Mouse (Mus musculus) embryonic facial prominence, embryonic 11.5 days (tissue): ENCODE measurements at regions not wholly inside any gene's neighbourhood (a gene's known extent, or its start where the extent isn't known, plus 50 kb on each side); places are given as distances from the start of the nearest gene placed in this dataset.

ENCODE experiments used
- ATAC-seq: fragments of 200-750 bp; cut with Nextera tagmentation; replicated peaks from 2 replicates; pipeline ENCODE4 v1.8.0; 2017; ENCODE audit warnings: low read depth; ENCODE audit not compliant: insufficient number of reproducible peaks, low FRiP score, low TSS enrichment
- DNase-seq: peaks from one replicate; pipeline ENCODE4 v3.0.0-alpha.2; 2015; ENCODE audit warnings: low spot score
- H3K27ac ChIP-seq: fragments of 300-500 bp; sonication (generic); replicated peaks from 2 replicates; pipeline ENCODE4 v1.5.1; 2014; ENCODE audit warnings: mild to moderate bottlenecking, low read depth, low read length, control low read depth
- H3K27me3 ChIP-seq: fragments of 300-500 bp; sonication (generic); 2 replicates; pipeline ENCODE4 v1.6.1; 2014; ENCODE audit warnings: mild to moderate bottlenecking, low read length, moderate library complexity, mixed read lengths; ENCODE audit not compliant: control insufficient read depth, insufficient read depth
- H3K36me3 ChIP-seq: fragments of 300-500 bp; sonication (generic); replicated peaks from 2 replicates; pipeline ENCODE4 v1.6.1; 2014; ENCODE audit warnings: low read depth, mild to moderate bottlenecking, low read length, moderate library complexity, mixed read lengths; ENCODE audit not compliant: control insufficient read depth, insufficient read depth
- H3K4me1 ChIP-seq: fragments of 300-500 bp; sonication (generic); 2 replicates; pipeline ENCODE4 v1.6.1; 2014; ENCODE audit warnings: low read length, mixed read lengths; ENCODE audit not compliant: control insufficient read depth, insufficient read depth
- H3K4me2 ChIP-seq: fragments of 300-500 bp; sonication (generic); 2 replicates; pipeline ENCODE4 v1.6.1; 2014; ENCODE audit warnings: low read depth, mild to moderate bottlenecking, control low read depth, low read length, moderate library complexity
- H3K4me3 ChIP-seq: fragments of 300-500 bp; sonication (generic); 2 replicates; pipeline ENCODE4 v1.5.1; 2014; ENCODE audit warnings: low read depth, low read length, control low read depth
- H3K9ac ChIP-seq: fragments of 300-500 bp; sonication (generic); replicated peaks from 2 replicates; pipeline ENCODE4 v1.6.1; 2014; ENCODE audit warnings: mild to moderate bottlenecking, control low read depth, low read length
- H3K9me3 ChIP-seq: fragments of 300-500 bp; sonication (generic); replicated peaks from 2 replicates; pipeline ENCODE4 v1.6.1; 2016; ENCODE audit warnings: mild to moderate bottlenecking, low read length, inconsistent platforms, mixed read lengths; ENCODE audit not compliant: control insufficient read depth
- WGBS: fragments of 180-500 bp; shearing (Covaris S2); extraction: QIAGEN DNeasy Blood & Tissue Kit; methylation state at CpG from one replicate; pipeline ENCODE4 v1.1.7; 2014; 5-methylcytosine and 5-hydroxymethylcytosine counted together

DNA sequence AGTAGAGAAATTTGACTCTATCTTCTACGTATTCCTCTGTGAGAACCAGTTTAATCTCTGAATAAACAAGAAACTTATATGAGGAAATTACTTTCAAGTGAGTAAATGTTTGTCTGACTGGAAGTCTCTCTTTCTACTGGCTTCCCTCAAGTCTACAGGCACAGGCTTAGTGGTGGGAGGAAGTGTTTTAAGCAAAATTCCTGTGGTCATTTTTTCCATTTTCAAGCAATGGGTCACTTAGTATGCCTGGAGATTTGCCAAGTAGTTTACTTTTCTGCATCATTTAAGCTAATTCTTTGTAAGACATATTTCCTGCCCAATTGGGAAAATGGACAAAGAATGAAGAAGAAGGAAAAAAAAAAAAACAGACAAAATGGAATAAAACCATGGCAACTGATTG lies 632.9 kb downstream of the Slc22a22 start:
- Histone ChIP-seq H3K9me3 (no peaks in the 10 kb centered on the region), H3K4me2 (no peak overlapping the region), H3K4me3 (no peak overlapping the region), H3K4me1 (no peaks in the 10 kb centered on the region), H3K27ac (no peak overlapping the region), H3K36me3 (no peaks in the 10 kb centered on the region), H3K27me3 (no peaks in the 10 kb centered on the region), H3K9ac (no peak overlapping the region)
- DNase-seq (no peak), ATAC-seq (no peak)
- 48% methylated on average over 1 of the region's 1 CpGs for WGBS

GRCm38 (mm10) chr15:56841516-56841915 lies 635.9 kb downstream of the Slc22a22 start:
- Histone ChIP-seq H3K9ac (no peak overlapping the region), H3K27ac (no peak overlapping the region), H3K27me3 (no peaks in the 10 kb centered on the region), H3K4me1 (no peaks in the 10 kb centered on the region), H3K4me3 (no peak overlapping the region), H3K36me3 (no peaks in the 10 kb centered on the region), H3K9me3 (no peaks in the 10 kb centered on the region), H3K4me2 (no peak overlapping the region)
- DNase-seq (no peak), ATAC-seq (no peak)
- WGBS = 90% methylated on average over 3 of the region's 3 CpGs

DNA sequence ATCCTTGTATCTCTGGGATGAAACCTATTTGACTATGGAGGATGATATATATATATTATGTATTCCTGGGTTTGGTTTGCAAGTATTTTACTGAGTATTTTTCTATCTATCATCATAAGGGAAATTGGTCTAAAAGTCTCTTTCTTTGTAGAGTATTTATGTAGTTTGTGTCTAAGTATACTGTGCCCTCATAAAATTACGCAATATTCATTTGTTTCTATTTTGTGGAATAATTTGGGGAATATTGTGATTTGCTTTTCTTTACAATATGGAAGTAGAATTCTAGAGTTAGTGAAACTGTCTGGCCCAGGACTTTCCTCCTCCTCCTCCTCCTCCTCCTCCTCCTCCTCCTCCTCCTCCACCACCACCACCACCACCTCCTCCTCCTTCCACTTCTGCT lies 640.1 kb downstream of the Slc22a22 start:
- H3K4me1 ChIP-seq = no peaks in the 10 kb centered on the region
- ATAC-seq (no peak), DNase-seq (no peak)
- no peaks in the 10 kb centered on the region for H3K9me3 ChIP-seq
- WGBS = 97% methylated on average over 1 of the region's 1 CpGs
- no peak overlapping the region for H3K9ac ChIP-seq
- no peak overlapping the region for H3K4me3 ChIP-seq
- H3K36me3 ChIP-seq = no peaks in the 10 kb centered on the region
- no peak overlapping the region for H3K27ac ChIP-seq
- no peak overlapping the region for H3K4me2 ChIP-seq
- no peaks in the 10 kb centered on the region for H3K27me3 ChIP-seq

DNA sequence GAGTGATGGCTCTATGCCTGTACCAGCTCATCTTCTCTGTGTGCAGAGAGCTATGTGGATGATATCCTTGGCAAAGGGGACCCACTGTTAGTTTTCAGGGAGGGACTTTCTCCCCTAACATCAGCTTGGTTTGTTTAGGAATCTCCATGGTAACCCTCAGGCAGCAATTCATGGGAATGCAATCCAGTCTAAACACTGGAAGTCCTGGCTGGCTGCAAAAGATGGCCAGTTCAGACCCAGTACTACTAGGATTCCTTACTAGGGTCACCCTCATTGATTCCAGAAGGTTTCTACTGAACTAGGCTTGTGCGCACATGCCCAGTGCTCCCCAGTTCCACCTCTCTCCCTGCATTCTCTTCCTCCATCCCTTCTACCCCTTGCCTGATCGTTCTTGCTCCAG lies 642.8 kb downstream of the Slc22a22 start:
- H3K27ac ChIP-seq = no peak overlapping the region
- no peak overlapping the region for H3K4me3 ChIP-seq
- no peaks in the 10 kb centered on the region for H3K27me3 ChIP-seq
- H3K9ac ChIP-seq = no peak overlapping the region
- 82% methylated on average over 2 of the region's 2 CpGs for whole genome bisulfite sequencing
- H3K36me3 ChIP-seq = no peaks in the 10 kb centered on the region
- no peak for ATAC-seq
- H3K4me2 ChIP-seq = no peak overlapping the region
- H3K9me3 ChIP-seq = no peaks in the 10 kb centered on the region
- no peak for DNase-seq
- no peaks in the 10 kb centered on the region for H3K4me1 ChIP-seq

DNA sequence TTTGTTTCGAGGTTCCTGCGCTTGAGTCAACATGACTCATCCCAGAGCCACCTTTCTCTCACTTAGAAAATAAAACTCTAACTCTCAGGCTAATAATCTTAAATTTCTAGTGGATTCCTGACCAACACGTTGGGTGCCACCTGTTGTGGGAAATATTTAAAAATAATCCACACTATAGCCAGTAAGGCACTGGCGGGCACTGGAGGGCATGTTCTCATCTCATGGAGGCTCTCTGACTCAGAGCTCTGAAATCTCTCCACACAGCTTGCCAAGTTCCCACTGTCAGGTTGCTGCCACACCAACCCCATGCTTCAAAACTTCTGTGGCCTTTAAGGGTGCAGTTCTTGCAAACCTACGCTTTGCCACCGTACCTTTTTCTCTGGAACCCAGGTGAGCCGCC lies 644.8 kb downstream of the Slc22a22 start:
- Histone ChIP-seq H3K9ac (no peak overlapping the region), H3K27me3 (no peaks in the 10 kb centered on the region), H3K4me2 (no peak overlapping the region), H3K9me3 (no peaks in the 10 kb centered on the region), H3K4me1 (no peaks in the 10 kb centered on the region), H3K36me3 (no peaks in the 10 kb centered on the region), H3K27ac (no peak overlapping the region), H3K4me3 (no peak overlapping the region)
- ATAC-seq = no peak
- DNase-seq = no peak
- 90% methylated on average over 7 of the region's 7 CpGs for WGBS

- no peak overlapping the region for H3K4me3 ChIP-seq
- DNase-seq = no peak
- H3K27ac ChIP-seq = no peak overlapping the region
- ATAC-seq = no peak
- no peaks in the 10 kb centered on the region for H3K36me3 ChIP-seq
- no peak overlapping the region for H3K9ac ChIP-seq
- H3K27me3 ChIP-seq = no peaks in the 10 kb centered on the region
- WGBS = 62% methylated on average over 8 of the region's 8 CpGs
- H3K9me3 ChIP-seq = no peaks in the 10 kb centered on the region
- H3K4me2 ChIP-seq = no peak overlapping the region
- H3K4me1 ChIP-seq = no peaks in the 10 kb centered on the region
These were observed 656.3 kb downstream of the Slc22a22 start for GRCm38 (mm10) chr15:56820977-56821579.

GRCm38 (mm10) chr15:56820256-56820976 lies 657.0 kb downstream of the Slc22a22 start:
- DNase-seq (no peak), ATAC-seq (no peak)
- Histone ChIP-seq H3K4me3 (no peak overlapping the region), H3K36me3 (no peaks in the 10 kb centered on the region), H3K9ac (no peak overlapping the region), H3K9me3 (no peaks in the 10 kb centered on the region), H3K4me2 (no peak overlapping the region), H3K27me3 (no peaks in the 10 kb centered on the region), H3K27ac (no peak overlapping the region), H3K4me1 (no peaks in the 10 kb centered on the region)
- WGBS = 66% methylated on average over 4 of the region's 4 CpGs

GRCm38 (mm10) chr15:56818158-56818690 lies 659.2 kb downstream of the Slc22a22 start:
- H3K27me3 ChIP-seq = no peaks in the 10 kb centered on the region
- ATAC-seq (no peak), DNase-seq (peak; percentile 3)
- no peak overlapping the region for H3K4me2 ChIP-seq
- WGBS = 22% methylated on average over 4 of the region's 4 CpGs
- H3K4me1 ChIP-seq = no peaks in the 10 kb centered on the region
- H3K4me3 ChIP-seq = no peak overlapping the region
- H3K9ac ChIP-seq = no peak overlapping the region
- no peaks in the 10 kb centered on the region for H3K36me3 ChIP-seq
- no peak overlapping the region for H3K27ac ChIP-seq
- no peaks in the 10 kb centered on the region for H3K9me3 ChIP-seq
